Mouse (Mus musculus): ENCODE results near the gene Tm6sf2. TPM values are rescaled to one million over a fixed set of nuclear protein-coding genes. Genes with fewer than 3 reads are reported as not detected.

Gene Tm6sf2
- 0.41 to 0.42 TPM in 2 of 4 replicates, not detected in the others for total RNA-seq (2023)

GRCm38 (mm10) chr8:70072441-70073069, at the start of gene Tm6sf2:
Tm6sf2 (plus strand) TSS chr8:70072924.

GRCm38 (mm10) chr8:70042583-70043455, 29.9 kb upstream of the Tm6sf2 start, which contains the start of the genes Mau2 and Sugp1:
Mau2 (minus strand) TSS chr8:70042734.
Sugp1 (plus strand) TSS chr8:70042813.

GRCm38 (mm10) chr8:70083285-70083684, 10.6 kb downstream of the Tm6sf2 start, which contains the start of gene Hapln4:
Hapln4 (plus strand) TSS chr8:70083457.

GRCm38 (mm10) chr8:70120667-70121066, 47.9 kb downstream of the Tm6sf2 start, which contains the start of gene Ncan:
Ncan (minus strand) TSS chr8:70120873.

Other genes starting within 250 kb of the Tm6sf2 start
- gene Pbx4, start 240.4 kb upstream of the Tm6sf2 start, total RNA-seq (2023), result 3.0 to 11.8 TPM (median 7.3 TPM) in 4 replicates
- 0.18 to 0.21 TPM in 2 of 4 replicates, not detected in the others for gene Cilp2, start 185.2 kb upstream of the Tm6sf2 start, total RNA-seq (2023)
- 0.46 to 1.8 TPM (median 0.86 TPM) in 4 replicates for gene Tssk6, start 170.7 kb upstream of the Tm6sf2 start, total RNA-seq (2023)
- gene Ndufa13, start 170.4 kb upstream of the Tm6sf2 start, total RNA-seq (2023), result 46.4 to 56.3 TPM (median 47.7 TPM) in 4 replicates
- gene Yjefn3, start 170.2 kb upstream of the Tm6sf2 start, total RNA-seq (2023), result 0.97 TPM in 1 of 4 replicates, not detected in the others
- 91.2 to 119 TPM (median 106 TPM) in 4 replicates for gene Gatad2a, start 76.5 kb upstream of the Tm6sf2 start, total RNA-seq (2023)
- 120 to 135 TPM (median 124 TPM) in 4 replicates for gene Mau2, start 30.2 kb upstream of the Tm6sf2 start, total RNA-seq (2023)
- gene Sugp1, start 30.1 kb upstream of the Tm6sf2 start, total RNA-seq (2023), result 41.7 to 48.8 TPM (median 46.5 TPM) in 4 replicates
- not detected in 4 replicates for gene Hapln4, start 10.5 kb downstream of the Tm6sf2 start, total RNA-seq (2023)
- 0.12 to 0.24 TPM (median 0.12 TPM) in 4 replicates for gene Ncan, start 47.9 kb downstream of the Tm6sf2 start, total RNA-seq (2023)
- gene Nr2c2ap, start 58.4 kb downstream of the Tm6sf2 start, total RNA-seq (2023), result 26.8 to 34.5 TPM (median 33.3 TPM) in 4 replicates
- 29.2 to 34.9 TPM (median 32.5 TPM) in 4 replicates for gene Rfxank, start 66.2 kb downstream of the Tm6sf2 start, total RNA-seq (2023)
- gene Borcs8, start 66.6 kb downstream of the Tm6sf2 start, total RNA-seq (2023), result 47.1 to 58.2 TPM (median 52.7 TPM) in 4 replicates
- 2.4 to 4.5 TPM (median 4.0 TPM) in 4 replicates for gene Mef2b, start 66.8 kb downstream of the Tm6sf2 start, total RNA-seq (2023)
- gene Tmem161a, start 99.4 kb downstream of the Tm6sf2 start, total RNA-seq (2023), result 43.7 to 57.9 TPM (median 47.4 TPM) in 4 replicates
- 3.6 to 6.2 TPM (median 4.5 TPM) in 4 replicates for gene Slc25a42, start 139.4 kb downstream of the Tm6sf2 start, total RNA-seq (2023)
- gene Sugp2, start 161.3 kb downstream of the Tm6sf2 start, total RNA-seq (2023), result 65.9 to 70.7 TPM (median 67.1 TPM) in 4 replicates
- 7.2 to 11.5 TPM (median 10.0 TPM) in 4 replicates for gene Armc6, start 161.5 kb downstream of the Tm6sf2 start, total RNA-seq (2023)
- gene Homer3, start 209.9 kb downstream of the Tm6sf2 start, total RNA-seq (2023), result 6.2 to 9.0 TPM (median 6.9 TPM) in 4 replicates
- 67.5 to 86.5 TPM (median 76.3 TPM) in 4 replicates for gene Ddx49, start 229.6 kb downstream of the Tm6sf2 start, total RNA-seq (2023)
- gene Cope, start 229.6 kb downstream of the Tm6sf2 start, total RNA-seq (2023), result 94.5 to 110 TPM (median 108 TPM) in 4 replicates
- not detected in 4 replicates for gene Cers1, start 242.9 kb downstream of the Tm6sf2 start, total RNA-seq (2023)

Measured in B cell, adult 62 days (primary cell).